Mouse (Mus musculus) kidney, adult 18-20 months (tissue): ENCODE measurements around the gene Olfr739.

Experiments used
- DNase-seq: peaks from one replicate; pipeline ENCODE4 v3.0.0; 2021

Olfr739 gene

DNA sequence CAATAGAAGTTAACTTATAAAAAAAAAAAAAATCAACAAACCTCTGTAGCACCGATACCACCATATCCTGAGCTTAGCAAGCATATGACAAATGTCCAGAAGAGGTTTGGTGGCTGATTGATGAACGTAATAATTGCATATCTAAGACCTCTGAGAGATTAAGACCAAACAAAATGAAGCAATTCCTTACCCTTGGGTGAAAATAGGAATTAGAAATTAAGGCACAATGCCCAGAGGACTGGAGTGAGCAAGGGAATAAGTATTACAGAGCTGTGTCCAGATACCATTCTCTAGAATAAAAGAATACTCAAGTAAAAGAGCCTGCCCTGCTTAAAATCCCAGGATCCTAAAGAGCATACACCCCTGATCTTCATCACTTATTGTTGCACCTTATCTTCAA lies at the start of gene Olfr739:
Olfr739 (plus strand) TSS at position 301 of the 400 bp plus-strand sequence.
- no peak for DNase-seq

DNA sequence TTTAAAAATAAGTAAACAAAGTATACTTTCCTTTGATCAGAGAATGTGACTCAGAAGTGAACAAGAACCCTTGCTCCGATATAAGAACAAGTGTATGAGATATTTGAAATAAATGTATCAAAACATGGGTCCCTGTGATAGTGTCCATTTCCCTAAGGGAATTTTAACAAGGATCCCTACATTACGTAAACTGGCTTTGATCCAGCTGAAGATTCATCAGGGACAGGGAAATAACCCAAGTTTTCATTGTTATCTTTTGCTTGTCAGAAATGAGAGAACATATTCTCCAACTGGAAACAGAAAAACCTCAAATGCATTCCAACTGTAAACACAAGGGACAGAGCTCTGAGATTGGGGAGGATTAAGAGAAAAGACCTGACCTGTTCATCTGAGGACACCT lies 37.6 kb upstream of the Olfr739 start, which contains the start of gene Olfr736:
Olfr736 (plus strand) TSS at position 301 of the 400 bp plus-strand sequence.
- no peak for DNase-seq

DNA sequence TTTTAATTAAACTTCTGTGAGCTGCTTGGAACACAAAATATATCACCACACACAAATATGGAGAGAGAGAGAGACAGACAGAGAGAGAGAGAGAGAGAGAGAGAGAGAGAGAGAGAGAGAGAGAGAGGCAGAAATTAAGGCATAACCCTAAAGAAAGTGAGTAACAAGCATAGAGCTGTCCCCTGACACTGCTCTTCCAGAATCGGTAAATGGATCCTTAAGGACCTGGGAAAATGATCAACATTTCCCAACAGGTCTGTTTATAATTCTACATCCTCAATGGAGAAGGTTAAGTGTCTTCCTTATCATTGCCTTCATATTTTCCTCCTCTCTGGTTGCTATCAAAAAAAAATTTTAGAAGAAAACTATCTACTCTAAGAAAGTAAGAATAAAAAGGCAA lies 11.2 kb upstream of the Olfr739 start, which contains the start of gene Olfr738:
Olfr738 (plus strand) TSS at position 301 of the 400 bp plus-strand sequence.
- DNase-seq, result no peak

DNA sequence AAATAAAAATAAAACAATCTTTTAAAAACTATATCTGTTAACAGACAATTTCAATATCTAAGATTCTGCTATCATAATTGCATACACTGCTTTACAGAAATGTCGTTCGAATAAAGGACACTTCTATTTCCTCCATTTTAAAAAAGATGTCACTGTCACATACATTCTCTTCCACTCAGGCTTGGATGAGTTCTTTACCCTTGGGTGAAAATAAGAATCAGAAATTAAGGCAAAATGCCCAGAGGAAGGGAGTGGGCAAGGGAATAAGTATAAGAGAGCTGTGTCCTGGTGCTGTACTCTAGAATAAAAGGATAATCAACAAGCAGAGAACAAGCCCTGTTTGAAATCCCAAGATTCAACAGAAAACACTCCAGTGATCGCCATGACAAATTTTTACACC lies 26.8 kb downstream of the Olfr739 start, which contains the start of gene Olfr740:
Olfr740 (plus strand) TSS at position 301 of the 400 bp plus-strand sequence.
- no peak for DNase-seq

DNA sequence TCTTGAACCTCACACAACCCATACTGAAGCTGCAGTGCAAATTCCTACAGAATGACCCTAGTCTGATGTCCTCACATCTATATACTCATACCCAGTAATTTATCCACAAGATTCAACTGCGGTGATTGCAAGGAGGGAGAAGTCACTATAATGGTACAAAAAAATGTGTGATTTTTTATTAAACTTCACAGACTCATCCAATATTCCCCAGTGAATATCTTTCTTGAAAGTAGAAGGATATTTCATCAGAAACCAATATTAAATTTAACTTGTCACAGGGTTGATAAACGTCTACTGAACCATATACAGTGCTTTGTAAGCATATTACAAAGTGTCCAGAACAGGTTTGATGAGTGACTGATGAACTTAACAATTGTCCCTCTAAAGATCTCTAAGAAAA lies 54.0 kb downstream of the Olfr739 start, which contains the start of gene Olfr741:
Olfr741 (plus strand) TSS at position 301 of the 400 bp plus-strand sequence.
- DNase-seq, result no peak
